Mouse (Mus musculus) liver, adult 2 months (tissue): ENCODE results near the gene Tmc8.

Experiments used
- CTCF ChIP-seq: fragments of 200-500 bp; IDR thresholded peaks from 2 replicates; pipeline ENCODE4 v1.5.1; 2011; ENCODE audit warnings: low read depth, low read length, control low read depth
- POLR2A ChIP-seq: fragments of 200-500 bp; IDR thresholded peaks from 2 replicates; pipeline ENCODE4 v1.6.1; 2011; ENCODE audit warnings: low read length, control low read depth; ENCODE audit not compliant: insufficient read depth; ENCODE audit errors: extremely low read depth

DNA sequence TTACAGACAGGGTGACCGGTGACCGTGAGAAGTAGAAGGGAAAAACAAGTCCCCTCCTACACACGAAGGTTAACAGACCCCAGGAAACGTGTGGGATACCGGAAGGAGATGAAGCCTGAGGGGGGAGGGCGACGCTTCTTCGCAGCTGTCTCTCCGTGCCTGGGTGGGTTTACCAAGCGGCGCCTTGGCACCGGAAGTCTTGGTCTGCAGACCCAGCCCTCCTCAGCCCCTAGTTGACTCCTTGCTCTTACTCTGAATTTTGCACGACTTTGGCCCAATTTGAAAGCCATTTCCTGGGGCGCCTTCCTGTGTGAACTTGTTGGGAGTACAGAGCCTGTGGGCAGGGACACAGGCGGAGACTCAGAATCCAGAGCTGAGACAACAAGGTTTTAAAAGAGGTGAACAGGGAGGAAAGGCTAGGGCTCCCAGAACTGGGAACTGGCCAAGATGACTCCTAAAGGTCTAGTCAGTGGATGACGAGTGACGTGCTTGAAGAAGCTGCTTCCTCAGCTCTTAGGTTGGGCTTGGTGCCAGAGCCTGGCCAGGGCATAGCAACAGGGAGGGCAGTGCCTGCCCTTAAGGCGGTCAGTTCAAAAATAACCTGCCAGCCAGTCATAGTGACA lies 566 bp upstream of the Tmc8 start:
- no peak for TF ChIP-seq CTCF
- TF ChIP-seq POLR2A: no peak
